ENCODE assay signal across 1 mouse cellular context in the genomic region with DNA sequence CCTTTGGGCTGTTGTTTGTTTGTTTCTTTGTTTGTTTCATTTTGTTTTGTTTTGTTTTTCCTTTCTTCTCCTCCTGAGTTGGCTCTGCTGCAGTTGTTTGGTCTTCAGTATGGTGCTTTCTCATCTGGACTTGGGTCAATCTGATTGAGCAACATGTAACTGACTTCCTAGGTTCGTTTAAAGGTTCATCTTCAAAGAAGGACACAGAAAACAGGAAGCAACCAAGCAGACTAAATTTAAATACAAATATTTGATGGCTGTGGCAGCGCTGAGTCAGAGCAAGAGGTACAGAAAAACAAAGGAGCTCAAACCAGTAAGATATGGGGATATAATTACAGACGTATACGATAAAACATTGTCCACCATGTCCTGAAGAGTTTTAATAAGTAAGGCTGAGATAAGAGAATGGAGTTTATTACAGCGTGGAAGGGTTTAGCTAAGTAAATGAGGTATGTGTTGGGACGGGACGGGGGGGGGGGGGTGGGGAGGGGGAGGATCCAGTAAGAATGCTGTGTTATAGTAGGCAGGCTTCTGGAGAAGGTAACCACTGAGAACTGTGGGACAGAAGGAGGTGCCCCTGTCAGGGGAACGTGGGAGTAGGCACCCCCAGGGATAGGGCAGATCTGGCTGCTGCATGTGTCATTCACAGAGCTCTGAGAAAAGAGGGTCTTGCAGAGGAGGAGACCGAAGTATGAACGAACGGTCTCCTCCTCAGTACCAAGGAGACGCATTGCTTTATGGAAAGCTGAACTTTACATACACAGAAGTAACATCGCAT.
TF ChIP-seq lines count a peak whose summit lies in the region.

No protein-coding gene starts in this region.

TF ChIP-seq in CH12.LX, 34 proteins besides CTCF, POLR2A, EP300 and RAD21 (continued from another document):
- TF ChIP-seq MAFK (IDR thresholded peaks at IDR 0.05; ENCODE audit: insufficient replicate concordance, low read length): no peak
- no peak for TF ChIP-seq RCOR1 (conservative IDR thresholded peaks at IDR 0.05; ENCODE audit: low read depth, low read length)
- no peak for TF ChIP-seq JUND (conservative IDR thresholded peaks at IDR 0.05; ENCODE audit: low read depth, low read length)
TF ChIP-seq in CH12.LX: peak in this region for 0.
